Mouse (Mus musculus): ENCODE data around the gene Olfr1264. TPM values are rescaled to one million over a fixed set of nuclear protein-coding genes. Genes with fewer than 3 reads are reported as not detected.

Gene Olfr1264
- total RNA-seq (2021), result not detected
- long read RNA-seq, result 0 reads

DNA sequence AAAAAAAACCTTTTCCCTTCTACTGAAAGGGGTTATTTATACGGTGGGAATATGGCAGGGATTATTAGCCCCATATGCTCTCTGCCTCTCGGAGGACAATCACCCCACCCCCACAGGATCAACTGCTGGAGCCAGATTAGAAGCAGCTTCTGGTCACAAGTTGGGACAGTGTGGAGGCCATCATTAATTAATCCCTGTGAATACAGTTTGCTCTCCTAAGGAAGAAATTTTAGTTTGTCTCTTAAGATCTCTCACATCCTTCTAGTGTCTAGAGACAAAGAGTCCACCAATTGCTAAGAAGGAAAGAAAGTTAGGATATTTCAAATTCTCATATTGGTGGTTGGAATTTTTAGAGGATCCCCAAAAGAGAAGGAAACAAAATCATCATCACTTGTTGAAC, at the start of gene Olfr1264:
Gene Olfr1264, minus strand, starts transcription at position 101 of the 400 bp plus-strand sequence.
- DNase-seq (ENCODE audit: low spot score in 2 of 2), result no peak

GRCm38 (mm10) chr2:90070065-90070464, 44.7 kb upstream of the Olfr1264 start:
- DNase-seq (ENCODE audit: low spot score in 2 of 2), result no peak

- DNase-seq (ENCODE audit: low spot score in 2 of 2), result no peak
Measured at GRCm38 (mm10) chr2:90063494-90063893, 38.1 kb upstream of the Olfr1264 start, which contains the start of gene Olfr140. Gene Olfr140, minus strand, starts transcription at chr2:90063594.

GRCm38 (mm10) chr2:90035037-90035436, 9.7 kb upstream of the Olfr1264 start, which contains the start of gene Olfr1265:
Gene Olfr1265, plus strand, starts transcription at chr2:90035337.
- no peak for DNase-seq (ENCODE audit: low spot score in 2 of 2)

DNA sequence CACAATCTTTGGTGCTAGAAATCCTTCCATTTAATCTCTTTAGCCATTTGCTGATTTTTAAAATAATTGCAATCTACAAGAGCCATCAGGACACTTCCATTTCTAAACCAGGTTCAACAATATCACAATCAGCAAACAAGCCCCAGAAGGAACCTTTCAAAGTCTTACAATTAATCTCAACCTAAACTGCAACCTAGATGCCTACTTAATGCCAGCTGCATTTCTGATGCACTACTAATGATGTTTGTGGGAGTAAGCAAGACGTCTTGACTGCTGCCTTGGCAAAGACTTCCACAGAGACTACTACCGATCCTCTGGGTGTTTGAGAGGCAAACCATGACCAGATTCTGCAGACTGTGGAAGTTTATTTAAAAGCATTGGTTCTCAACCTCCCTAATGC, 13.5 kb downstream of the Olfr1264 start, which contains the start of gene Olfr1263:
Gene Olfr1263, plus strand, starts transcription at position 301 of the 400 bp plus-strand sequence.
- DNase-seq (ENCODE audit: low spot score in 2 of 2), result no peak

DNA sequence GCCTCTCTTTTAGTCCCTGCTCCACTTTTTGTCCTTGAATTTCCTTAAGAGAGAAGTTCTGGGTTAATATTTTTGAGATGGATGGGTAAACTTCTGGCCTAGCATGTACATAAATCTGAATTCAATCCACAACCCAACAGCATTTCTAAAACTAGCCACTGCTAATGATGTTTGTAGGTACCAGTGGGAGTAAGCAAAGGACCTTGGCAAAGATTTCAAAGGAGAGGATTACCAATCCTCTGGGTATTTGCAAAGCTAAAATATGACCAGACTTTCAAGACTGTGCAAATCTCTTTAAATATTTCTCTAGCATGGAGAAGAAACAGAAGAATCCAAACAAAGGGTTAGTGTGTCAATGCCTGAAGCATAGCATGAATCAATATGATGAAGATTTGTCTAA, 25.5 kb downstream of the Olfr1264 start, which contains the start of gene Olfr1262:
Gene Olfr1262, plus strand, starts transcription at position 301 of the 400 bp plus-strand sequence.
- DNase-seq (ENCODE audit: low spot score in 2 of 2), result no peak

DNA sequence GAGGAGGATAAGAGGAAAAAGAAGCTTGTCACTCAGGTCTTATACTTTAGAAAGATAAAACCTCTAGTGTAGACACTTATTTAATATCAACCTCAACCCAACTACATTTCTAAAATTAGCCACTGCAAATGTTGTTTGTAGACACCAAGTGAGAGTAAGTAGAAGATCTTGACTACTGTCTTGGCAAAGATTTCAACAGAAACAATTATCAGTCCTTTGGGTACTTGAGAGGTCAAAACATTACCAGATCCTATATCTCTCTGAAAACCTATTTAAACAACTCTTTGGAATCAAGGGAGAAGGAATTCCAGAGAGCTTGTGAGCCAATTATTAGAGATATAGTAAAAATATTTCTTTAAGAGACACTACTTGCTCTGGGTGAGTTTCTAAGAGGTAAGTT, 34.5 kb downstream of the Olfr1264 start, which contains the start of gene Olfr1261:
Gene Olfr1261, plus strand, starts transcription at position 301 of the 400 bp plus-strand sequence.
- DNase-seq (ENCODE audit: low spot score in 2 of 2), result no peak

GRCm38 (mm10) chr2:89977709-89978108, 47.7 kb downstream of the Olfr1264 start:
- DNase-seq (ENCODE audit: low spot score in 2 of 2), result no peak

GRCm38 (mm10) chr2:89974184-89974583, 51.2 kb downstream of the Olfr1264 start, which contains the start of gene Olfr1260:
Gene Olfr1260, plus strand, starts transcription at chr2:89974340.
- no peak for DNase-seq (ENCODE audit: low spot score in 2 of 2)

Other genes starting within 250 kb of the Olfr1264 start
- not detected for gene Olfr1254, start 232.0 kb downstream of the Olfr1264 start, total RNA-seq (2021)
- gene Olfr1255, start 213.5 kb downstream of the Olfr1264 start, total RNA-seq (2021), result not detected
- gene Olfr1256, start 184.0 kb downstream of the Olfr1264 start, total RNA-seq (2021), result not detected
- not detected for gene Olfr48, start 177.4 kb downstream of the Olfr1264 start, total RNA-seq (2021)
- not detected for gene Olfr1257, start 147.1 kb downstream of the Olfr1264 start, total RNA-seq (2021)
- not detected for gene Olfr1258, start 98.3 kb downstream of the Olfr1264 start, total RNA-seq (2021)
- gene Olfr1259, start 76.9 kb downstream of the Olfr1264 start, total RNA-seq (2021), result not detected
- gene Olfr1260, start 51.2 kb downstream of the Olfr1264 start, total RNA-seq (2021), result not detected
- gene Olfr1261, start 34.4 kb downstream of the Olfr1264 start, total RNA-seq (2021), result not detected
- not detected for gene Olfr1262, start 25.4 kb downstream of the Olfr1264 start, total RNA-seq (2021)
- gene Olfr1263, start 13.4 kb downstream of the Olfr1264 start, total RNA-seq (2021), result not detected
- not detected for gene Olfr1265, start 9.8 kb upstream of the Olfr1264 start, total RNA-seq (2021)
- gene Olfr140, start 38.0 kb upstream of the Olfr1264 start, total RNA-seq (2021), result not detected
- not detected for gene Olfr1269, start 95.8 kb upstream of the Olfr1264 start, total RNA-seq (2021)
- not detected for gene Olfr32, start 116.7 kb upstream of the Olfr1264 start, total RNA-seq (2021)
- not detected for gene Olfr1270, start 127.5 kb upstream of the Olfr1264 start, total RNA-seq (2021)
- not detected for gene Olfr1506, start 198.9 kb upstream of the Olfr1264 start, total RNA-seq (2021)
- gene Olfr142, start 232.0 kb upstream of the Olfr1264 start, total RNA-seq (2021), result not detected
- gene Olfr1271, start 245.5 kb upstream of the Olfr1264 start, total RNA-seq (2021), result not detected

All from layer of hippocampus, postnatal 10 days (tissue).